Mouse (Mus musculus) forebrain, embryonic 10.5 days (tissue): Measurements from ENCODE around the gene Il10rb. TPM values are rescaled to one million over a fixed set of nuclear protein-coding genes. Genes with fewer than 3 reads are reported as not detected.

Experiments used
- DNase-seq: peaks from one replicate; pipeline ENCODE4 v3.0.0-alpha.2; 2017; ENCODE audit warnings: low spot score; ENCODE audit errors: extremely low spot score
- H3K27ac ChIP-seq: fragments of 300-500 bp; sonication (generic); 2 replicates; pipeline ENCODE4 v1.5.1; 2016; ENCODE audit warnings: mild to moderate bottlenecking
- H3K27me3 ChIP-seq: fragments of 300-500 bp; sonication (generic); 2 replicates; pipeline ENCODE4 v1.6.1; 2016; ENCODE audit warnings: mild to moderate bottlenecking; ENCODE audit not compliant: poor library complexity, severe bottlenecking
- H3K36me3 ChIP-seq: fragments of 300-500 bp; sonication (generic); replicated peaks from 2 replicates; pipeline ENCODE4 v1.6.1; 2016; ENCODE audit warnings: mild to moderate bottlenecking, moderate library complexity
- H3K4me1 ChIP-seq: fragments of 300-500 bp; sonication (generic); 2 replicates; pipeline ENCODE4 v1.6.1; 2016
- H3K4me3 ChIP-seq: fragments of 300-500 bp; sonication (generic); 2 replicates; pipeline ENCODE4 v1.5.1; 2016; ENCODE audit warnings: mild to moderate bottlenecking, moderate library complexity
- H3K9me3 ChIP-seq: fragments of 300-500 bp; sonication (generic); 2 replicates; pipeline ENCODE4 v1.6.1; 2016; ENCODE audit warnings: mild to moderate bottlenecking, moderate library complexity
- WGBS: fragments of 180-500 bp; shearing (Covaris S2); methylation state at CpG from one replicate; pipeline ENCODE4 v1.1.7; 2016; 5-methylcytosine and 5-hydroxymethylcytosine counted together
- polyA plus RNA-seq: library from polyadenylated mRNA; unstranded; fragments of >200 nt; fragmentation: Nextera tagmentation; extraction: Ambion mirVana; gene quantifications from 2 replicates; pipeline ENCODE4 v1.2.1, GENCODE M21; 2016

The Il10rb gene
- polyA plus RNA-seq, 1 experiment from 2014 or later = 4.7 TPM

GRCm38 (mm10) chr16:91462644-91463043, 56.7 kb downstream of the Il10rb start:
- peaks cover 41% of the 10 kb centered on the region for H3K4me1 ChIP-seq
- WGBS = 77% methylated on average over 3 of the region's 3 CpGs
- H3K27me3 ChIP-seq = no peaks in the 10 kb centered on the region
- DNase-seq = no peak
- H3K4me3 ChIP-seq = no peak overlapping the region
- H3K27ac ChIP-seq = no peak overlapping the region
- no peaks in the 10 kb centered on the region for H3K9me3 ChIP-seq
- no peaks in the 10 kb centered on the region for H3K36me3 ChIP-seq

DNA sequence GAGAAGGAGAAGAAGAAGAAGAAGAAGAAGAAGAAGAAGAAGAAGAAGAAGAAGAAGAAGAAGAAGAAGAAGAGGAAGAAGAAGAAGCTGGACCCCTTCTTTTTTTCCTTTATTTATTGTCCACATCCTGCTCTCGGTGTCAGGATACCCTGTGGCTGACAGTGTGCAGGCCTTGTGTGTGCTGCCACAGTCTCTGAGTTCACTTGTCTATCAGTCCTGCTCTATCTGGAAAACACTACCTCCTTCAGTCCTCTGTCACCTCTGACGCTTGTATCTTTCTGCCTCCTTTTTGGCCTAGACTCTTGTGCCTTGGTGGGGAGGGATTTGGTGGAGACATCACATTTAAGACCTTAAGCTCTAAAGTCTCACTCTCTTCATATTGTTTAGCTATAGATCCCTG, 57.4 kb downstream of the Il10rb start:
- Histone ChIP-seq H3K4me3 (no peak overlapping the region), H3K36me3 (peaks cover 5% of the 10 kb centered on the region), H3K9me3 (peaks cover 5% of the 10 kb centered on the region; the same call in 1 of the 2 replicates), H3K4me1 (peaks cover 41% of the 10 kb centered on the region), H3K27ac (no peak overlapping the region), H3K27me3 (no peaks in the 10 kb centered on the region)
- 97% methylated on average over 2 of the region's 2 CpGs for WGBS
- DNase-seq = no peak

DNA sequence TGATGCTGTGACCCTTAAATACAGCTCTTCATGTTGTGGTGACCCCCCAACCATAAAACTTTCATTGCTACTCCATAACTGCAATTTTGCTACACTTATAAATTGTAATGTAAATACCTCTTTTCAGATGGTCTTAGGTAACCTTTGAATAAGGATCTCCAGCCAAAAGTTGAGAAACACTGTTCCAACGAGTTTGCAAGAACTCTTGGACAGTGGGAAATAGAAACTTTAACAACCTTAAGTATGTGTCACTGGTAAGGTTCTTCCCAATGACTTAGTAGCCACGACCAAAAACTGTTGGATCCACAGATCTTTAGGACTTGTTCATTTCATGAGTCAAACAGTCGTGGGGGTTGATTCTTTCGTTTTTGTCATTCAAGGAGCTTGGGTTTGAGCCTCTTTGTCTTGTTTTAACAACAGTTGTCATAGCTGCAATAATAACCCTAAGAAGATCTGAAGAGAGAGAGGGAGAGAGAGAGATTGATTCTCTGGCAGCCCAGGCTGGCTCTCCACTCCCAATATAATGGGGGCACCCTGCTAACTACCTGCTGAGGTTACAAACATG, 58.0 kb downstream of the Il10rb start:
- peaks cover 40% of the 10 kb centered on the region for H3K4me1 ChIP-seq
- H3K4me3 ChIP-seq = peak overlapping the region; percentile 75
- H3K27ac ChIP-seq = peak overlapping the region; percentile 83
- peaks cover 6% of the 10 kb centered on the region; the same call in 1 of the 2 replicates for H3K9me3 ChIP-seq
- no peak for DNase-seq
- 81% methylated on average over 4 of the region's 4 CpGs for WGBS
- H3K36me3 ChIP-seq = peaks cover 8% of the 10 kb centered on the region
- H3K27me3 ChIP-seq = no peaks in the 10 kb centered on the region

DNA sequence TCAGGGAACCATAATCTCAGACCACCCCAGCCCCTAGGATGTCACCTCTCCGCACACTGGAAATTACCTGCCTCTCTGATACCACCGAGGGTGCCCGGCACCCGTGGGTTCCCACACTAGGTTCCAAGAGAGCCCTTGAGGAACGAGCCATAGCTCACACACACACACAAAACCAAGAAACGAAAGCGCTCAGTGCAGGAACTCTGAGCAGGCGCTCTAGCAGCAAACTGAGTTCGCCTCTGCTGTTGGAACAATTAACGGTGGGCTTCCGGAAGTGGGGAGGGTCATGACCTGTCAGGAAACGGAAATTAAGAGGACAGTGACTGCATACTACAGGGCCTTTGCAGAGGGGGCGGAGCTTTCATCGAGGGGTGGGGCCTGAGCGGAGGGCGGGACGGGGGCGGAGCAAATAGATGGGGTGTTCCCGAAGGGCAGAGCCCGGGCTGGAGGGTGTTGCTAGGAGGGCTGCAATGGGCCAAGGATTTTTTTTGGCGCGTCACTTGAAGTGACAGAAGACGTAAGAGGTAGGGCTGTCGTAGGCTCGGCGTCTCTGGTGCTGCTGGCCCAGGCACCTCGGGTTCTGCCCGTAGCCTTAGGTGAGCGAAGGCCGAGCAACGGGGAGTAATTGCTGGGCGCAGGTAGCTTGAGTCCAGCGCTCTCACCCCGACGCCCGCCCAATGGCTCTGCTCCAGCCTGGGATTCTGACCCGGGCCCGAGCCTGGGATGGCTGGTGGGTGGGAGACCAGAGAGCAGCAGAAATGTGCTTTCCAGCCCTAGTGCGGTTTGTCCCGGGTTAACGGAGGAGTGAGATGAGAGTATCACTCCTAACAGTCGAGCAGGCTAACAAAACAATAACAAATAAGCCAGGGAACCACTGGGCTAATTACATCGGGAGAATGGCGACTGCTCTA, 58.9 kb downstream of the Il10rb start:
- Histone ChIP-seq H3K27me3 (no peaks in the 10 kb centered on the region), H3K9me3 (peaks cover 6% of the 10 kb centered on the region; the same call in 1 of the 2 replicates), H3K36me3 (peaks cover 8% of the 10 kb centered on the region), H3K4me3 (peak overlapping the region; percentile 75), H3K27ac (peak overlapping the region; percentile 83), H3K4me1 (peaks cover 36% of the 10 kb centered on the region)
- WGBS = 2% methylated on average over 44 of the region's 44 CpGs
- peak; percentile 96 for DNase-seq

- peak overlapping the region; percentile 75 for H3K4me3 ChIP-seq
- peaks cover 36% of the 10 kb centered on the region for H3K4me1 ChIP-seq
- no peaks in the 10 kb centered on the region for H3K27me3 ChIP-seq
- 61% methylated on average over 13 of the region's 13 CpGs for WGBS
- peaks cover 8% of the 10 kb centered on the region for H3K36me3 ChIP-seq
- DNase-seq = no peak
- H3K27ac ChIP-seq = peak overlapping the region; percentile 83
- peaks cover 6% of the 10 kb centered on the region; the same call in 1 of the 2 replicates for H3K9me3 ChIP-seq
Measured at GRCm38 (mm10) chr16:91465505-91466240, 59.7 kb downstream of the Il10rb start.

DNA sequence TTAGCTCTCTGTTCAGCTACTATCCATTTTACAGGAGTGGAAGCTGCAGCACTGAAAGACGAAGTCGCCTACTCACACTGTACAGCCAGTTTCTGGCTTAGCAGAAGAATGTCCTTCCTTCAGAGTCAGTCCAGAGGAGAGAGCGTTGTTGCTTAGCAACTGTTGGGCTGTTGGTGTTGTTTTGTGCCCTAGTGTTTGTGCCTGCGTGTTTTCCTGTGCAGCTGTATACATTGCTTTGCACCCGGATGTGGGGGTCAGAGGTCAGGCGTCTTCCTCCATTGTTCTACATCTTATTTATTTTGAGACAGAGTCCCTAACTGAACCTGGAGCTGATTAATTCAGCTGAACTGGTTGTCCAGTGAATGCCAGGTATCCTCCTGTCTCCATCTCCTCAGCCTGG, 60.6 kb downstream of the Il10rb start:
- peaks cover 8% of the 10 kb centered on the region for H3K36me3 ChIP-seq
- peaks cover 6% of the 10 kb centered on the region; the same call in 1 of the 2 replicates for H3K9me3 ChIP-seq
- no peak overlapping the region for H3K4me3 ChIP-seq
- WGBS = 59% methylated on average over 6 of the region's 6 CpGs
- no peaks in the 10 kb centered on the region for H3K27me3 ChIP-seq
- H3K4me1 ChIP-seq = peaks cover 36% of the 10 kb centered on the region
- no peak overlapping the region for H3K27ac ChIP-seq
- DNase-seq = peak; percentile 39

DNA sequence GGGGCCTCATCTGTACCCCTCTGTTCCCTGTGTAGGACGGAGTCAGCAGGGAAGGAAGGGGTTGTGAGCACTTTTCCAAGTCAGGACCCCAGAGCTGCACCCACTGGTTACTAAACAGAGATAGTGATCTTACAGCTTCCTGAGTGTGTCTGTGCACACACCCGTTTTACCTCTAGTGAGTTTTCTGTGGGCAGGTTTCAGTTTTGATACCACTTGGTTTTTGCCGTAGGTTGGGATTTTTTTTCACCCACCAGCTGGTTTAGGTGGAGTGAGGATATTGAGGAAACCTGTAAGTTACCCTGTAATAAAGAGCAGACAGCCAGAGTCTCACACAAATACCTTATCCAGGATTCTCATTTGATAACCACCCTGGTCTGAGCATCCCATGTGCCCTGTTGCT, 64.5 kb downstream of the Il10rb start:
- Histone ChIP-seq H3K9me3 (peaks cover 6% of the 10 kb centered on the region; the same call in 1 of the 2 replicates), H3K36me3 (peaks cover 8% of the 10 kb centered on the region), H3K27ac (no peak overlapping the region), H3K4me3 (no peak overlapping the region), H3K4me1 (peaks cover 16% of the 10 kb centered on the region), H3K27me3 (no peaks in the 10 kb centered on the region)
- 87% methylated on average over 3 of the region's 3 CpGs for WGBS
- no peak for DNase-seq

DNA sequence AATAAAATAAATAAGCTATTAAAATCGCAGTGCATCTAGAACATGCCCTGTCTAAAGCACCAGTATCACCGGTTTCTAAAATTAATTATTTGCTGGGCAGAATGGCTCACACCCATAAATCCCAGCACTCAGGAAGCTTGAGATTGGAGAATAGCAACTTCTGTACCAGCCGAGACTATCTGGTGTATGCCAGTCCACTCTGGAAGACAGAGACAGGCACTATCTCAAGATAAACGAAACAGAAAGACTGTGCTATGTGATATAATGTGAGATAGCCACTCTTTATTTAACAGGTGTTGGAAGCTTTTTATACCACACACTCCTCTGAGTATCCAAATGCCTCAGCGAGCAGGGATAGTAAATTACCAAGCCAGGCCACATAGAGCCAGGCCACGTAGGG, 65.5 kb downstream of the Il10rb start:
- Histone ChIP-seq H3K36me3 (peaks cover 8% of the 10 kb centered on the region), H3K27me3 (no peaks in the 10 kb centered on the region), H3K4me3 (no peak overlapping the region), H3K27ac (no peak overlapping the region), H3K9me3 (peaks cover 6% of the 10 kb centered on the region; the same call in 1 of the 2 replicates), H3K4me1 (peaks cover 10% of the 10 kb centered on the region)
- no peak for DNase-seq
- 87% methylated on average over 6 of the region's 6 CpGs for WGBS

Other genes starting within 250 kb of the Il10rb start
- 10.5 and 11.2 TPM in 2 replicates for gene Olig2, start 180.7 kb upstream of the Il10rb start, polyA plus RNA-seq
- 8.3 and 8.5 TPM in 2 replicates for gene Olig1, start 136.4 kb upstream of the Il10rb start, polyA plus RNA-seq
- 28.6 and 29.0 TPM in 2 replicates for gene Ifnar2, start 33.4 kb upstream of the Il10rb start, polyA plus RNA-seq
- not detected in 2 replicates for gene Gm21970, start 14.4 kb upstream of the Il10rb start, polyA plus RNA-seq
- gene Ifnar1, start 79.1 kb downstream of the Il10rb start, polyA plus RNA-seq = 48.3 and 52.7 TPM in 2 replicates
- 27.2 and 28.0 TPM in 2 replicates for gene Ifngr2, start 140.9 kb downstream of the Il10rb start, polyA plus RNA-seq
- 32.7 and 33.8 TPM in 2 replicates for gene Tmem50b, start 191.6 kb downstream of the Il10rb start, polyA plus RNA-seq
- gene Dnajc28, start 212.9 kb downstream of the Il10rb start, polyA plus RNA-seq = 2.9 and 4.0 TPM in 2 replicates
- 204 and 211 TPM in 2 replicates for gene Gart, start 240.8 kb downstream of the Il10rb start, polyA plus RNA-seq
- 110 and 111 TPM in 2 replicates for gene Son, start 241.3 kb downstream of the Il10rb start, polyA plus RNA-seq